Mouse (Mus musculus): Measurements from ENCODE around the gene Cntln. TPM values are rescaled to one million over a fixed set of nuclear protein-coding genes. Genes with fewer than 3 reads are reported as not detected.

The Cntln gene
- polyA plus RNA-seq, 1 experiment = 0.40 TPM

GRCm38 (mm10) chr4:85045748-85046147, 161.6 kb downstream of the Cntln start:
- 76% methylated on average over 2 of the region's 2 CpGs for WGBS
- no peak for DNase-seq (ENCODE audit: low read depth, low spot score)

- 83% methylated on average over 8 of the region's 8 CpGs for WGBS
- no peak for DNase-seq (ENCODE audit: low read depth, low spot score)
These were observed 165.9 kb downstream of the Cntln start for GRCm38 (mm10) chr4:85049933-85050553.

- WGBS = 77% methylated on average over 1 of the region's 1 CpGs
- DNase-seq (ENCODE audit: low read depth, low spot score) = no peak
These were observed 170.5 kb downstream of the Cntln start for GRCm38 (mm10) chr4:85054616-85055015.

GRCm38 (mm10) chr4:85059598-85059997, 175.5 kb downstream of the Cntln start:
- no peak for DNase-seq (ENCODE audit: low read depth, low spot score)
- 56% methylated on average over 2 of the region's 2 CpGs for WGBS

- DNase-seq (ENCODE audit: low read depth, low spot score) = no peak
- WGBS = 58% methylated on average over 2 of the region's 2 CpGs
These were observed 177.6 kb downstream of the Cntln start for GRCm38 (mm10) chr4:85061676-85062075.

GRCm38 (mm10) chr4:85096033-85096432, 211.9 kb downstream of the Cntln start:
- DNase-seq (ENCODE audit: low read depth, low spot score) = no peak
- WGBS = 81% methylated on average over 4 of the region's 4 CpGs

- no peak for DNase-seq (ENCODE audit: low read depth, low spot score)
- WGBS = 18% methylated on average over 7 of the region's 7 CpGs
These were observed 212.6 kb downstream of the Cntln start for GRCm38 (mm10) chr4:85096682-85097081.

- WGBS = 90% methylated on average over 4 of the region's 4 CpGs
- no peak for DNase-seq (ENCODE audit: low read depth, low spot score)
These were observed 218.1 kb downstream of the Cntln start for GRCm38 (mm10) chr4:85102168-85102567.

- no peak for DNase-seq (ENCODE audit: low read depth, low spot score)
- 79% methylated on average over 1 of the region's 1 CpGs for WGBS
These were observed 222.3 kb downstream of the Cntln start for GRCm38 (mm10) chr4:85106416-85106815.

- WGBS = 78% methylated on average over 2 of the region's 2 CpGs
- DNase-seq (ENCODE audit: low read depth, low spot score) = no peak
These were observed 222.9 kb downstream of the Cntln start for GRCm38 (mm10) chr4:85106961-85107360.

- no peak for DNase-seq (ENCODE audit: low read depth, low spot score)
- WGBS = 89% methylated on average over 3 of the region's 3 CpGs
These were observed 236.2 kb downstream of the Cntln start for GRCm38 (mm10) chr4:85120271-85120670.

- 78% methylated on average over 5 of the region's 5 CpGs for WGBS
- no peak for DNase-seq (ENCODE audit: low read depth, low spot score)
These were observed 265.6 kb downstream of the Cntln start for GRCm38 (mm10) chr4:85149726-85150125.

GRCm38 (mm10) chr4:85151881-85152280, 267.8 kb downstream of the Cntln start:
- no peak for DNase-seq (ENCODE audit: low read depth, low spot score)
- WGBS = 62% methylated on average over 7 of the region's 7 CpGs

GRCm38 (mm10) chr4:85154361-85154760, 270.3 kb downstream of the Cntln start:
- 79% methylated on average over 1 of the region's 1 CpGs for WGBS
- no peak for DNase-seq (ENCODE audit: low read depth, low spot score)

- peak; percentile 2 for DNase-seq (ENCODE audit: low read depth, low spot score)
- WGBS = 48% methylated on average over 4 of the region's 4 CpGs
These were observed 277.0 kb downstream of the Cntln start for GRCm38 (mm10) chr4:85161156-85161555.

GRCm38 (mm10) chr4:85162468-85163312, 278.6 kb downstream of the Cntln start:
- WGBS = 26% methylated on average over 27 of the region's 27 CpGs
- peak; percentile 11 for DNase-seq (ENCODE audit: low read depth, low spot score)

GRCm38 (mm10) chr4:85163313-85163615, 279.2 kb downstream of the Cntln start:
- 87% methylated on average over 2 of the region's 2 CpGs for whole genome bisulfite sequencing
- no peak for DNase-seq (ENCODE audit: low read depth, low spot score)

GRCm38 (mm10) chr4:85168001-85168400, 283.9 kb downstream of the Cntln start:
- DNase-seq (ENCODE audit: low read depth, low spot score) = no peak
- WGBS = 94% methylated on average over 12 of the region's 12 CpGs

GRCm38 (mm10) chr4:85175466-85175865, 291.4 kb downstream of the Cntln start:
- WGBS = 78% methylated on average over 4 of the region's 4 CpGs
- DNase-seq (ENCODE audit: low read depth, low spot score) = no peak

- 64% methylated on average over 9 of the region's 9 CpGs for WGBS
- no peak for DNase-seq (ENCODE audit: low read depth, low spot score)
These were observed 294.4 kb downstream of the Cntln start for GRCm38 (mm10) chr4:85178394-85179051.

All from large intestine, adult 2 months (tissue).